Mouse (Mus musculus) adrenal gland, postnatal 14 days (tissue): ENCODE results near the gene Gbp4. TPM values are rescaled to one million over a fixed set of nuclear protein-coding genes. Genes with fewer than 3 reads are reported as not detected.
"Not testable (repeated sequence)": the region's sequence is repeated elsewhere in the genome, so short reads cannot be mapped to it uniquely, and the experiment has no call there.

Experiments
- DNase-seq: peaks from one replicate; pipeline ENCODE4 v3.0.0; 2021; ENCODE audit warnings: mixed read lengths
- long read RNA-seq, 2 experiments: library from polyadenylated mRNA; stranded (forward); transcript quantifications; one replicate each; pipeline ENCODE4 v2.0.0; 2021
- total RNA-seq: library from RNA; stranded (reverse); gene quantifications from 2 replicates; pipeline ENCODE4 v1.2.3, GENCODE M21; 2021

Gene Gbp4
- total RNA-seq: 4.4 and 10.9 TPM in 2 replicates
- long read RNA-seq, experiment 1, partial matches to known transcripts: 0 of 1 reads
- long read RNA-seq, experiment 1, other reads (novel, unspliced or antisense): 1 of 1 reads
- long read RNA-seq, experiment 2: 0 reads

DNA sequence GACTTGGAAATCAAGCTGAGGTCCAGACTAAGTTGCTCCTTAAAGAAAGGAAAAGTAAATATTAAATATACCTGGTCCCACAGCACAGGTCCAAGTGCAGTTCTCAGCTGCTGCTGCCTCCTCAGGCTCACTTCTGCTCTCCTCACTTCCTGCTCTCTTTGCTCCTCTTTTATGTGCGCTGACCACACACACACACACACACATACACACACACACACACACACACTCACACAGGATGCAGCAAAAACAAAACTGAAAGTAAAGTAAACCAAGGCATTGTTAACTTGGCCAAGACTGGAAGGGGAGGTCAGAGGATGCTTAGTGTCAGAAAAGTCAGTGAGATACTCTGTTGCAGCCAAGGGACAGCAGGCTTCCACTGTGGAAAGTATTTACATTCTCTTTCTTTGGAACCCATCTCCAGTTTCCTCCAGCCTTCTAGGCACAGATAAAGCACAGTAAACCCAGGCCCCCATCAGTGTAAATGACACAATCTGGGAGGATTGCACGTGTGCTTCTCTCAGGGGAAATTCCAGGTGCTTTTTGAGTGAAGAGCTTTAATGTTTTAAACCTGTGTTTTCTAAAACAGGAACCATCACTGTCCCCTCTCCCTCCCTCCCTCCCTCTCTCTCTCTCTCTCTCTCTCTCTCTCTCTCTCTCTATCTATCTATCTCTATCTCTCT lies at the start of gene Gbp4, which contains the start of the genes Gbp9 and Gbp8:
Gene Gbp4, minus strand, starts transcription at position 178 of the 680 bp plus-strand sequence.
Gene Gbp9, minus strand, starts transcription at position 131 of the 680 bp plus-strand sequence.
Gene Gbp8, minus strand, starts transcription at position 132 of the 680 bp plus-strand sequence.
- DNase-seq: peak; percentile 17

DNA sequence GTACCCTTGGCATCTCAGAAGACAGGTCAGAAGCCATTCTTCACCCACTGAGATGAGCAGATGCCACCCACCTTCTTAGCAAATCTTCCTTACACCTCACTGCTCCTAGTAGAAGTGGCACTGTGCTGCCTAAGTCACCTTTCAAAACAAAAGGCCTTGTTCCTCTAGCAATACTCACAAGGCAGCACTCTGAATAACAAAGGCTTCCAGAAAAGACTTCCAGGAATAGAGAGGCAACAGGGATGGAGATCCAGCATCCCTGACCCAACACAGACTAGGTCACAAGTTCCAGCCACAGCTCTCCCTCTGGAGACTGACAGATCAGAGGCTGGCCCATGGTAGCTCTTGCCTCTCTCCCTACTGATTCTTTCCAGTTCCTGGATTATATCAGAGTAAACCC lies 42.1 kb upstream of the Gbp4 start:
- no peak for DNase-seq

DNA sequence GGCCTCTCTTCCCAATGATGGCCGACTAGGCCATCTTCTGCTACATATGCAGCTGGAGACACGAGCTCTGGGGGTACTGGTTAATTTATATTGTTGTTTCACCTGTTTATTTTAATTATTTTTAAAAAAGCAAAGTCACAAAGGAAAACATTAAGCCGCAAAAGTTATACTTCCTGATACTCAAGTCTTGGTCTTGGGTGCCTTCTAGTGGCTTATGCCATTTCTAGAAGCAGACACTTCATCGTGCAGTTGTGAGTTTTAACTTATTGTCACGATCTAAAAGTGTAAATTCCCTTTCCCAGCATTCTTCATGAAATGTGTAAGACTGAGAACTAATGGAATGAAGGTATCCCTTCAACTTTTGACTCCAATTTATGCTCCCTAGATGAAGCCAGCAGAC lies 17.2 kb upstream of the Gbp4 start:
- DNase-seq: no peak

DNA sequence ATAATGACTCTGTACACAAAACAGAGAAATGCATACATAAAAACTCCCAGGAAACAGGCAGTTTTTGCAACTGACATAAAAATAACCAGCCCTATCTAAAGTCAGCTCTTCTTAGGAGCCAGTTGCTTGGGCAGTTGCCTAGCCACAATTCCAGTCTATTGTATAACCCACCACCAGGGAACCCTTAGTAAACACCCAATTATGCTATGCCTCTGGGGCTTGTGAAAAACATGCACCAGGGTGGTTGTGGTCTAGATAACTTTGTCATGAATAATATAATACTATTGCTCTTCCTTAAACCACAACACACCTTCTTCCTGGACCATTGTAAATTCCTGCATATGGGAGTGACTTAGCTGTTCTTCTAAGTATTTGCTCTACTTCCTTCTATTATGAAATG lies 14.7 kb upstream of the Gbp4 start:
- no peak for DNase-seq

DNA sequence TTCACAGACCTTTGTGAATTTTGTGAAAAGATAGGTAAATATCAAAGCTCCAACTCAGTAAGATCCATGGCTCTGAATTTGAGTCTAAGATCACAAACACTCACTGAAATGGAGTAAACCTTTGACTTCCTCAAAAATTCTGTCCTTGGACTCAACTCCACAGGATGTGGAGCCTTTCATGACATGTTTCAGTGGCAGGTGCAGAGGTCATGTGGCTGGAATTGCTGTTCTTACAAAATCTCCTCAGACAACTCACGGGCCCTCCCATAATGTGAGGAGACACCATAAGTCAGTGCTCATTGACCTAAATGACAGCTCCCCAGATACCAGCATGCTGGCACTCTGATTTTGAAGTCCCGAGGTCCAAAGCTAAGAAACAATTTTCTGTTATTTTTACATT lies 8.7 kb upstream of the Gbp4 start:
- not testable (repeated sequence) for DNase-seq

DNA sequence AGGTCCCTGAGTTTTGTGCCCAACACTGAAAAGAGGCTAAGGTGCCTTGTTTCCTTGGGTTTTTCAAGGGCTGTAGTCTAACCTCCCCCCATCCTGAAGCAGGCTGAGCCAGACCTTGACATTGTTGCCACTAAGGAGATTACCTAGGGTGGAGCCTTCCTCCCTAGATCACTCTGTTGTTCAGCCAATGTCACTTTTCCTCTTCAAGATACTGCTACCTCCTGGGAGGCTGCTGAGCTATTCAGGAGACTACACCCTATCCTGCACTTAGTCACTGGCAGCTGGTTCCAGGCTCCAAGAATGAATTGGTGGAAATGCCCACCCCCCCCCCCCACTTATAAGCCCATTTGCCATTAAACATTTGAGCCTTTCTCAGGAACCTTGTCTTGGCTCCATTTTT lies 7.1 kb upstream of the Gbp4 start:
- DNase-seq: no peak

DNA sequence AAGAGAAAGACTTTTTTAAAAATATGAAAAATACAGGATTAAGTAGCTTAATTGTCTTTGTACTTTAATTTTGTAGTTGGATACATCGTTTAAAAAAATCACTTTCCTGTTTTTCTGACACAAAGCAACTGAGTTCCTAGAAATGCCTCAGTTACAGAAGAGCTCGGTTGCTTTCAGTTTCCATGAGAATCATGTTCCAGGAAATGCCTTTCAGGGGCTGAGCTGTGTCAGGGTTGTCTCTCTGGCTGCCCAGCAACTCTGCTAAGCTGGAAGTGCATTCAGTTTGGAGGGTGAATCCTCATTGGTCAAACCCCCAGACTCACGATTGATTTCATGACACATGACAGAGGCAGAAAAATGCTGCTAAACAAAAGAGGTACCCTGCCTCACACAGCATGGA lies 6.3 kb upstream of the Gbp4 start:
- not testable (repeated sequence) for DNase-seq

DNA sequence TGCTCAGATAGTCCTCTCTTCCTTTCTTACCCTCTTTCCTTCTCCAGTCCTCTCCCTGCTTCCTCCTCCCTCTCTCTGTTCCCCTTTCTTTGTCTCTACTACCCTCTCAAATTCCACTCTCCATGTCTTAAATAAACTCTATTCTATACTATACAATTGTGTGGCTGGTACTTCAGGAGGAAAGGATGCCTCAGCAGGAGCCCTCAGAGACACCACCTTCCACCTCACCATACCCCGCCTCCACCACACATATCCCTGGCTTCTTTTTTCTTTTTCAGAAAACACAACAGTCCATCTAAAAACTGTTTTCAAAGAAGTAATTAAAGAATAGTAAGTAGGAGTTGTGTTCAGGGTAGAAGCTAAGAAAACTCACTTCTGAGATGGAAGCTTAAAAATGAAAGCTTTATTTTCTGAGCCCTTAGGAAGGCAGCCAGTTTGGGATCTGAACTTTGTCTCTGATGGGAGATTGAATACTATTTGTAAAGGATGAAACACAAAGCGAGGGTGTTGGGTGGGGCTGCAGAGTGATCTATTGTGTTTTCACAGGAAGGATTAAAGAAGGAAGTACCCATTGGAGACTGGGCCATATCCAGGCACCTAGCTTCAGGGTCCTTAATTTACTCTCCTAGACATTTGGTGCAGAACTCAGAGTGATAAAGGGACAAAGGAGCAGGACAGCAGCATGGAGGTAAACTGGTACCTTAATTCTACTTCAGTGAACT lies 864 bp upstream of the Gbp4 start:
- not testable (repeated sequence) for DNase-seq

DNA sequence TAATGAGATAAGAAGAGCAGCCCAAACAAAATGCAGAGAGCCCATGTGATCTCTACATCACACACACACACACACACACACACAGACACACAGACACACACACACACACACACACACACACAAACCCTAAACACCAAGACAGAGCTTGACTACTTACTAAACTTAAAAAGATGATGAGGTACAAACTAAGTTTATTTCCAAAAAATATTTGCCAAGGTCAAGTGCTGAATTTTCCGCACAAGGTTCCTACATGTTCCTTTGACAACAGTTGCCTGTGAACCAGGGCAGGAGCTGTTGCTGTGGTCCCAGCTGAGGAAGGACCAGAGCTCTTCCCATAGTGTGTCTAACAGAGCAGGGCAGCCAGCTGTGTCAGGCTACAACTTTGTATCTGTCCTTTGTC lies 480 bp downstream of the Gbp4 start:
- DNase-seq: no peak

DNA sequence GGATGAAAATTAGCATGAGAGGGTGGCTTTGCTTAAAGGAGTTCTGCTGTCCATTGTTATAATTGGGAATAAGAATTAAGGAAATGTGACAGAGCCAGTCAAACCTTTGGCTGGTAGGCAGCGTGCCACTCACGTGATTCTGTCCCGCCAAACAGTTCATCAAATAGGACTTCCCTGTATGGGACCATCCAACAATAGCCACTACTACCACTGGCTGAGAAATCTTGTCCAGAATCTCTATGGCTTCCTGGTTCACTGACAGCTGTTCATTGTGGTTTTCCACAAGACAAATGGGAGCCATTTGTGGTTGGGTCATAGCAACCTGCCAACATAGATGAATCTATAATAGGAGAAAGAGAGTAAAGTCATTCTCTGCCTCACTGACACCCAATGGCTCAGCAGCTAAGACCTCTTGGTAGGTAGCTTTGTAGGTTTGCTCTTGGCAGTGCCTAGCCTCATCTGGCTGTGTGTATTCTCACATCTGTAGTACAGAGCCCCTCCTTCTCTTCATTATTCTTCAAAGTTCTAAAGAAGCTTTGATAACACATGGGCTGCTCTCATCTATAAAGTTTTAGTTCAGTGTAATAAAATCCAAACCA lies 2.6 kb downstream of the Gbp4 start:
- DNase-seq: not testable (repeated sequence)

DNA sequence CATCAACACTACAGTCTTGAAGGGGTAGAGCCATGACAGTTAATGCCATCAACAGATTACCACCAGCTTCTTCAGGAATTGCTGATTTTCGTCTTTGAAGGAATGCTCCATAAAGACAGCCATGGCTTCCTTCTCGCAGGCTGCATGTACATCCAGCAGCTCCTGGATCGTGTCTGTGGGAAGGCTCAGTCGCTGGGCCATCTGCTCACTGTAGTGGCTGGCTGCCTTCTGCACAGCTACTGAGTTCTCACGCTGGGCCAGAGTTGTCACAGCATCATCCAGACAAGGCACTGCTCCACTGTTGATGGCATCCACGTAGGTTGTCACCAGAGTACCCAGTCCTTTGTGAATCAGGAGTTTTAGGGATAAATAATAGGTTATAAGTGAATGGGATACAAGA lies 17.7 kb downstream of the Gbp4 start:
- DNase-seq: not testable (repeated sequence)

DNA sequence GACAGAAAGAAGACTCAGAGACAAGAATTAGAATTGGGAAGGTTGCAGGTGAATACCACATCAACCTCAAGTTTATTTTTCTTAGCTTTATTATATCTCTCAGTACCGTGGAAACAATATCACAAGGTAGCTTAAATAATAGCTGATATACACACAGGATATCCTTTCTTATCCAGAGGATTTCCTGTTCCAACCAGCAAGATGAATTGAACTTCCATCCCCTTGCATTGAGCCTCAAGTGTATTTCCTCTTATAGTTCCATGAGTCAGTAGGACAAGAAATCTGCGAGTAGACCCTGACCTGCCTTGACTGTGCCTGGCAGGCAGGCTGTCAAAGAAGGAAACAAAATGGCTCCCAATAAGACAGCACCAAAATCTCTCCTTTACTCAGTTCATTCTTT lies 23.6 kb downstream of the Gbp4 start:
- DNase-seq: no peak

DNA sequence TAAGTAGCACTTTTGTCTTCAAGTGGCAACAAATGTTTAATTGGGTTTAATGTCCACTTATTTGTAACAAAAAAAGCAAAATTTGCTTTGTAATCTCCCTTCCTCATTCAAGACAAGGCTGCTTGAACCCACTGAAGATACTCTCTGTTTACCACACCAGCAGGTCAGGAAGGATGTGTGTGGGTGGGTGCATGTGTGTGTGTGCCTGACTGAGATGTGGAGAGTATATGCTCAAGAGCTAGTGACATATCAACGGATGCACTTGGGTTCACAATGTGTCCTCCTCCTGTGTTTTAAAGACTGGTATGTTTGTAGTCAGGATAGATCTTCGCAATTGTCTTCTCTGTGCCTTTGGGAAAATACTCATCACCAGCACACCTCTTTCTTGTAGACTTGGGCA lies 24.7 kb downstream of the Gbp4 start:
- DNase-seq: no peak

DNA sequence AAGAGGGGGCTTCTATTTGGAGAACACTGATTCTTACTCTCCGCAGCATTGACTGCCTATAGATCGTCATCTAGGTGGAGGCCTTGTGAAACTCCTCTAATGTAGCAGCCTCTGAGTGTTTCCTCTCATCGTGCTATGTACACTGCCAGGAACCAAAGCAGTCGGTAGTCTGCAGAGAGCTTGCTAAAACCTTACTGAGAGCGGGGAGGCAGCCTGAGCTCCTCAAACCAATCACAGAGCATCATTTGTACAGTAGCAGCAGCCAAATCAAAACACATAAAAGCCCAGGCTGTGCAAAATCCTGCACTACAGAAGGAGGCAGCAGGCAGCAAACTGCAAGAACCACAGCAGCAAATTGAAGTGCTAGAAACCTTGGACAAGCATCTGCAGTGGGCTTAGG lies 25.7 kb downstream of the Gbp4 start:
- DNase-seq: no peak

DNA sequence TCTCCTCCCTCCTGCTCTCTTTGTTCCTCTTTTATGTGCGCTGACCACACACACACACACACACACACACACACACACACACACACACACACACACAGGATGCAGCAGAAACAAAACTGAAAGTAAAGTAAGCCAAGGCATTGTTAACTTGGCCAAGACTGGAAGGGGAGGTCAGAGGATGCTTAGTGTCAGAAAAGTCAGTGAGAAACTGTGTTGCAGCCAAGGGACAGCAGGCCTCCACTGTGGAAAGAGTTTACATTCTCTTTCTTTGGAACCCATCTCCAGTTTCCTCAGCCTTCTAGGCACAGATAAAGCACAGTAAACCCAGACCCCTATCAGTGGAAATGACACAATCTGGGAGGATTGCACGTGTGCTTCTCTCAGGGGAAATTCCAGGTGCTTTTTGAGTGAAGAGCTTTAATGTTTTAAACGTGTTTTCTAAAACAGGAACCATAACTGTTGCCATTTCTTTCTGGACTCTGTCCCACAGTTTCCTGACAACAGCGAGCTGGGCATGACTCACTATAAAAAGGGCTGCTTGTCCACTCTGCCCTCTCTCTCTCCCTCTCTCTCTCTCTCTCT lies 29.0 kb downstream of the Gbp4 start:
- peak; percentile 69 for DNase-seq

DNA sequence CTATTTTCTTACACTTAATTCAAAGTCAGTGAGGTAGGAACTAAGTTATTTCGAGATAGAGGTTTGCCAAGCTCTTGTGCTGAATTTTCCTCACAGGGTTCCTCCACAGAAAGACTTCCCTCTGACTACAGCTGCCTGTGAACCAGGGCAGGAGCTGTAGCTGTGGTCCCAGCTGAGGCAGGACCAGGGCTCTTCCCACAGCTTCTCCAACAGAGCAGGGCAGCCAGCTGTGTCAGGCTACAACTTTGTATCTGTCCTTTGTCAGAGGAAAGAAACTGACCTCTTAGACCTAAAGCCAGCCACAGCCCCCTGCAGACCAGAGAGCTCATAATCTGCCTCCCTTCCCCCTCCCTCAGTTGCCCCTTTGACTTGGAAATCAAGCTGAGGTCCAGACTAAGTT lies 29.6 kb downstream of the Gbp4 start:
- peak; percentile 8 for DNase-seq

DNA sequence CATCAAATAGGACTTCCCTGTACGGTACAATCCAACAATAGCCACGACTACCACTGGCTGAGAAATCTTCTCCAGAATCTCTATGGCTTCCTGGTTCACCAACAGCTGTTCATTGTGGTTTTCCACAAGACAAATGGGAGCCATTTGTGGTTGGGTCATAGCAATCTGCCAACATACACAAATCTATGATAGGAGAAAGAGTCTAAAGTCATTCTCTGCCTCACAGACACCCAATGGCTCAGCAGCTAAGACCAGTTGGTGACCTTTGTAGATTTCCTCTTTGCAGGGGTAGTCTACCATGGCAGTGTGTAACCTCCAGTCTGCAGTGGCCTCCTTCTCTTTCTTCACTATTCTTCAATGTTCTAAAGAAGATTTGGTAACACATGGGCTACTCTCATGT lies 33.7 kb downstream of the Gbp4 start:
- DNase-seq: not testable (repeated sequence)

DNA sequence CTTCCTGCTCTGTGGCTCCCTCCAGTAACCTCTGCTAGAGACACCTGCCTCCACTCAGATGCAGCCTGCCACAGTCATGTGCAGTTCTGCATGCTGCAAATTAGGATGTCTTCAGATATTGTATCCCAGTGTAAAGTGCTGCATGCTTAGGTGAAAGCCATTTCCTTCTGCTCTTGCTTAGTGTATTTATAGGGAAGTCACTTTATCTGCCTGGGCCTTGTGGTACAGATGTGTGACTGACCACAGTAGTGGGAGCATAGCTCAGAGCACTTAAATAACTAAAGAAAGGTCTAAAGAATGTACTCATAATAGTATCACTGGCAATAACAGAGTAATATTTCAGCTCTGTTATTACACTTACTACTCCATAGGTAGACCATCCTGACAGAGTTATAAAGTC lies 57.5 kb downstream of the Gbp4 start:
- DNase-seq: no peak

DNA sequence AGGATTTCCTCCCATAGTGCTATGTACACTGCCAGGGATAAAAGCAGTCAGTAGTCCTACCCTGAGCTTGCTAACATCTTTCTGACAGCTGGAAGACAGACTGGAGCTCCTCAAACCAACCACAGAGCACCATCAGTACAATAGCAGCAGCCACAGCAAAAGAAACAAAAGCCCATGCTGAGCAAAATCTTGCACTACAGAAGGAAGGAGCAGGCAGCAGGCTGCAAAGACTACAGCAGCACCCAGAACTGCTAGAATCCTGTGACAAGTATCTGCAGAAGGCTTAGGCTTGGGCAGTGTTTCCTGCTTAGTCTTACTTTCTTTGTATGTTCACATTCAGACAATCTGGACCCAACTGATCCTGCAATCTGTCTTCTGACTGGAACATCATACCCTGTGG lies 71.0 kb downstream of the Gbp4 start:
- DNase-seq: not testable (repeated sequence)
